Mouse (Mus musculus) olfactory bulb, adult 2 months (tissue): ENCODE measurements around the gene Samd4b. TPM values are rescaled to one million over a fixed set of nuclear protein-coding genes. Genes with fewer than 3 reads are reported as not detected.

Source experiments
- H3K27ac ChIP-seq: fragments of 200-500 bp; 2 replicates; pipeline ENCODE4 v1.5.1; 2012; ENCODE audit warnings: low read depth, low read length; ENCODE audit not compliant: insufficient read depth
- H3K4me1 ChIP-seq: fragments of 200-500 bp; 2 replicates; pipeline ENCODE4 v1.6.1; 2012; ENCODE audit warnings: low read length; ENCODE audit not compliant: control insufficient read depth, insufficient read depth
- H3K4me3 ChIP-seq: fragments of 200-500 bp; 2 replicates; pipeline ENCODE4 v1.5.1; 2012; ENCODE audit warnings: mild to moderate bottlenecking, low read depth, low read length, moderate library complexity; ENCODE audit not compliant: insufficient read depth
- CTCF ChIP-seq: fragments of 200-500 bp; IDR thresholded peaks from 2 replicates; pipeline ENCODE4 v1.5.1; 2012; ENCODE audit warnings: low read depth, mild to moderate bottlenecking, low read length, moderate library complexity; ENCODE audit not compliant: insufficient read depth
- POLR2A ChIP-seq: fragments of 200-500 bp; IDR thresholded peaks from 2 replicates; pipeline ENCODE4 v1.6.1; 2012; ENCODE audit warnings: mild to moderate bottlenecking, low read depth, low read length, moderate library complexity; ENCODE audit not compliant: insufficient read depth
- WGBS: fragments of 180-500 bp; shearing (Covaris S2); methylation state at CpG from one replicate; pipeline ENCODE4 v1.1.7; 2018; 5-methylcytosine and 5-hydroxymethylcytosine counted together
- polyA plus RNA-seq: library from polyadenylated mRNA; stranded (reverse); fragments of >200 nt; gene quantifications from 2 replicates; pipeline ENCODE4 v1.2.4, GENCODE M21; 2012; ENCODE audit warnings: low replicate concordance; ENCODE audit not compliant: missing spikeins, insufficient read depth, insufficient read length

The Samd4b gene
- polyA plus RNA-seq, 1 experiment, result not detected

DNA sequence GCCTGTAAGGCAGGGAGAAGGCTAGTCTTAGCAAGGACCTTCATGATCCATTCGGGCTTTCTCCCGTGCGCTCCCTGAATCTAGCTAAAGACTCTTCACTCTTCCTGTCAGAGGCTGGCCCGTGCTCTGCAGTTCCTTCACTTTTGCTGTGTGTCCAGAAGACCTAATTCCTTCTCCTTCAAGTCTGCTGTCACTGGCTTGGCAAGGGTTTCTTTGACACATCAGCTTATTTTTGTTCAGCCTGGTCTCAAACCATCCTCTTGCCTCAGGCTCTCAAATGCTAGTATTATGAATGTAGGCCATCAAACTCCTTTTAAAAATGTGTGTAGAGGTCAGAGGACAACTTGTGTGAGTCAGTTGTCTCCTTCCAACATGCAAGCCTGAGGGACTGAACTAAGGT lies 214.3 kb downstream of the Samd4b start:
- no peak overlapping the region for H3K27ac ChIP-seq
- TF ChIP-seq CTCF (no peak), POLR2A (no peak)
- no peak overlapping the region for H3K4me3 ChIP-seq
- WGBS, result 79% methylated on average over 4 of the region's 4 CpGs
- peaks cover 39% of the 10 kb centered on the region for H3K4me1 ChIP-seq

DNA sequence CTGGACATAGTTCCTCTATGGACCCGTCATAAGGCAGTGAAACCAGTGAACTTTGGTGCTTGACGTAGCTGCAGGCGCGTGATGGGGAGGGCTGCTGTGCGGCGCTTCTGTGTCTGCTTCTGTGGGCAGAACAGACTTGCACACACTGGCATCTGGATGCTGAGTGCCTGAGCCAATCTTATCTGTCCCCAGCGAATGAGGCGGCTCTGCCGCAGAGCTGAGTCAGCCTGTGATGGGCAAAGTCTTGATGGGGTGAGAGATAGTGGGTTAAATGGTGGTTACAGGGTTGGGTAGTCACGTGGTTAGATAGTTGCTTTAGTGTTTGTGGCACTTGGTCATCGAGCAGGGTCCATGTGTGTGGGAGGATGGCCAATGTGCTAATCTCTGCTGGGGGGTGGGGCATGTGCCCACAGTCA lies 215.0 kb downstream of the Samd4b start:
- H3K4me3 ChIP-seq, result no peak overlapping the region
- H3K4me1 ChIP-seq, result peaks cover 45% of the 10 kb centered on the region
- H3K27ac ChIP-seq, result peak overlapping the region; percentile 94
- TF ChIP-seq CTCF (no peak), POLR2A (no peak)
- 24% methylated on average over 11 of the region's 11 CpGs for WGBS

DNA sequence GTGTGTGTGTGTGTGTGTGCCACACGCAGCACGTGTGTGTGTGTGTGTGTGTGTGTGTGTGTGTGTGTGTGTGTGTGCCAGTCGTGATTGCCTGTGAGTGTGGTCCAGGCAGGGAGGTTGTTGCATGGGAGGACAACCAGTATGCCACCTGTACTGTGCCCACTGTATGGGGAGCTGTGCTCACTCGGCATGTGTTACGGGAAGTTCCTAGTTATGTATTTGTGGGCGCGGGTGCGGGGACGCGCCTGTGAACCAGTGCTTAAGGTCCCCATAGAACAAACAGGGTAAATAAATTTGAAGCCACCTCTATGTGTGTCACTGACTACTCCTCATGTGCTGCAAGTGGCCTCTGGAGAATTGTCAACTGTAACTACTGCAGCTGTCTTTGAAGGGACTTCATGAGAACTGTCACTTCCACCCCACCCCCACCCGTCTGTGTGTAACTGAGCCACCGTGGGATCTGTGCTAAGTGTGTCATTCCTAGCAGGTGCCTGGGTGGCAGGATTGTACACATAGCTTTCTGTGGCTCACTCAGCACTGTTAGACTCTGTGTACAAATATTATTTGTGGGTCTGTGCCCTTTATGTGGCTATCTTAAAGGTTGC lies 215.5 kb downstream of the Samd4b start:
- H3K4me3 ChIP-seq, result peak overlapping the region; percentile 25; the same call in 1 of the 2 replicates
- peaks cover 50% of the 10 kb centered on the region for H3K4me1 ChIP-seq
- 29% methylated on average over 12 of the region's 12 CpGs for WGBS
- TF ChIP-seq POLR2A (no peak), CTCF (no peak)
- H3K27ac ChIP-seq, result peak overlapping the region; percentile 94

DNA sequence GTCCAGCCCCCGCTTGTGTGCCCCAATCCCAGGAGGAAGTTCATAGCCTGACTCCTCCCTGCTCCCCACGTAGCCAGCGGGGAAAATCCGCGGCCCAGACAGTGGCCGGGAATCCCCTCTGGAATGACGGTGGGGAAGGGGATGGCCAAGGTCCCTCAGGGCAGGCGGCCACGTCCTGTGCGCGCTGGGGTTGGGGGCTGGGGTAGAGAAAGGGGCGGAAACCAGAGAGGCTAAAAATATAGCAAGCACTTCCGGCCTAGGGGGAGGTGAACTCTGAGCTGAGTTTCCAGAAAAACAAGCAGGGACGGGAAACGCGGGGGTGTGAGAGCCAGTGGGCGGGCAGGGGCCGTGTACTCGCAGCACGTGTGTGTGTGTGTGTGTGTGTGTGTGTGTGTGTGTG lies 216.0 kb downstream of the Samd4b start:
- H3K4me1 ChIP-seq, result peaks cover 51% of the 10 kb centered on the region
- H3K4me3 ChIP-seq, result peak overlapping the region; percentile 25
- WGBS, result 2% methylated on average over 20 of the region's 20 CpGs
- TF ChIP-seq POLR2A (no peak), CTCF (no peak)
- H3K27ac ChIP-seq, result peak overlapping the region; percentile 94

DNA sequence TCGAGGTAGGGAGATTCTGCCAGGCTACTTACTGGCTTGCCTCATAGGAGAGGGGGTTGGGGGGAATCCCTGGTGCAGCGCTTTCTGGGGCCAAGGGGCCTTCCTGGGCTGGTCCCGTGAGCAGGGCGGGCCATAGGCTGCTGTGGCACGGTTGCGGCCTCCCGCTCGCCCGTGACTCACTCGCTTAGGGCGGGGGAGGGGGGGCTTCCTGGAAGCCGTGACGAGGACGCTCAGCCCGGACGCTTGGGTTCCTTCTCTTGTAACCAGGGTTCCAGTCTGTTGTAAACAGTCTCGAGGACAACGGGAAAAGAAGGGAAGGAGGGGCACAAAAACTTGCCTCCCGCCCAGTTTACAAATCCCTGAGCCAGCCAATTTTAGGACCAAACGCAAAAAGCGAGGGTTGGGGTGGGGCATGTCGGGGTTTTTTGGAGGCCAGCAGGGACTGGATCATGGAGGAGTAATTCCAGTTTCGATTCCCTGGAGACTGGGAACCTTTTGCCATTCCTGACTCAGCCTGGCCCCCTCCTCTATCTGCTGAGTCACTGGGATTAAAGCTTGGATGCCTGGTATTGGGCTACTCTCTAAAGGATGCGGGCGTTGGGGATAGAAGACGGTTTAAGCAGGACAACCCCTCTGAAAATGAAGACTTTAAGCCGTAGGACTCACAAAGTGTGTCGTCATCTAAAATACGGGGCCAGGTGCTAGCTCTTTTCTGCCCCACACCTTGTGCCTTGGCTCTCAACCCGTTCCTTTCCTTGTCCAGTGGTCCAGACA lies 216.7 kb downstream of the Samd4b start:
- TF ChIP-seq POLR2A (no peak), CTCF (no peak)
- WGBS, result 6% methylated on average over 30 of the region's 30 CpGs
- H3K4me1 ChIP-seq, result peaks cover 55% of the 10 kb centered on the region
- H3K27ac ChIP-seq, result peak overlapping the region; percentile 94
- H3K4me3 ChIP-seq, result peak overlapping the region; percentile 25

DNA sequence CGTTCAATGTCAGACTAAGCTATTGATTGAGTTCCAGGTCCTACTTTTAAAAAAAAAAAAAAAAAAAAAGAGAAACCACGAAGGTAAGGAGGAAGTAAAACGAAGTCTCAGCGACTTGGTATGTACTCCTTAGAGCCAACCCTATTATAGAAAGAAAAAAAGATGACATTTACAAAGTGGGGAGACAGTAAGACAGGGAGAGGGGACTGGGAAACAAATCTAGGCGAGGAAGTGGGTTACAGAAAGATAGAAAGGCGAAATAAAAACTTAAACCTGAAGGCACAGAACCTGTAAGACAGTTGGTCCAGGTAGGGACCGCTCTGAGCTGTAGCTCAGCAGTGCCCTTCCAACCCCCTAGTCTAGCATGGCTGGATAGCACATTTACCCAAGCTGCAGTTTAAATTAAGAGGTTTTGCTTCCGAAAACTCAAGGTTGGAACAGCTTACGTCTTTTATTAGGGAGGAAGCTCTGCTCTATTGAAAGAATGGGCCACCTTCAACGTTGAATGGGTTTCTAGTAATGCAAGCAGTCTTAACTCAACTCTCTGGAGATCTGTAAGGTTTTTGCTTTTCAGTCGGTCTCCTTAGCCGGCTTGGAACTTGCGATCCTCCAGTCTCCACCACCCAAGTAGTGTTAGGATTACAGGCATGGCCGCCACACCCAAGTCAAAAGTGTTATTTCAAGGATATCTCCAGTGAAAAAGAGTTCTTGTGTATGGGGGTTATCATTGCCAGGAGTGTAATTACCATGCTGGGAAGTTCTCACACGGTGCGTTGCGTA lies 217.5 kb downstream of the Samd4b start, which contains the start of gene Zfp36:
Gene Zfp36 (minus strand): TSS at position 17 of the 780 bp plus-strand sequence.
- WGBS, result 57% methylated on average over 17 of the region's 17 CpGs
- TF ChIP-seq POLR2A (no peak), CTCF (no peak)

DNA sequence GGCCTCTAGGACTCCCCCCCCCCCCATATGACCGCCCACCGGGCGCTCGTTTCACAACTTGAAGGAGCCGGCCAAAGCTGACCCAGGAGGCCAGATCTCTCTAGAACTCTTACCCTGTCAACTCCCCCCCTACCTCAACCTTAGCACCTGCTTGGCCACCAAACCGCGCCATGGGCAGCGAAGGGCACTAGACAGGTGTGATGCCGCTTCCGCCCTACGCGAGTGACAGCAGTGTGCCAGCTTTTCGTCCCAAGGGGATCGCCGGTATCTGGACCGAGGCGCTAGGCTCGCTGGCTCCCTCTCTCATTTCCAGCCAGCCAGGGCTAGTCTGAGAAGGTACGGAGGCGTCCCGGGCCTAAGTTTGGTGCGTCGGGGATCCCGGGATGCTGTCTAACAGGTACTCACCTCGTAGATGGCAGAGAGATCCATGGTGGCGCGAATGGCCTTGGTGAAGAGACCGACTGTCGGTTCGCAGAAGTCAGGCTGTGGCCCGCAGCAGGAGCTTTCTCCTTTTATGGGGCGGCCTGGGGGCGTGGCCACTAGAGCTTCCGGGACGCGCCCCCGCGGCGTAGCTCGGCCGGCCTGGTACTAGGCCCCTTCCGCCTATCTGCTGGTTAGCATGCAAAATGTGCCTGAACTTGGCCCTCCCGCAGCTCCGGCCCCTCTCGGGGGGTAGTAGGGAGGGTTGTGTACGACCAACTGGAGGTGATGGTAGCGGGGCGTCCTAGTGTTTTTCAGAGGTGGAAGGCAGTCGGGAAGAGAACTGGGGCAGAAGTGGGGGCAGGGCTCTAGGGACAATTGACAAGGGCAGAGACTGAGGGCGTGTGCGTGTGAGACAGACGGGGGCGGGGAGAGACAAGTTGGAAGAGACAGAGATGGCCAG lies 218.9 kb downstream of the Samd4b start:
- Histone ChIP-seq H3K4me1 (peaks cover 55% of the 10 kb centered on the region), H3K27ac (peak overlapping the region; percentile 70), H3K4me3 (peak overlapping the region; percentile 52)
- WGBS, result 8% methylated on average over 53 of the region's 53 CpGs
- peak; percentile 55; the same call in 1 of the 2 replicates for TF ChIP-seq POLR2A
- no peak for TF ChIP-seq CTCF

More for the DNA sequence above, 217.5 kb downstream of the Samd4b start, which contains the start of gene Zfp36:
- Histone ChIP-seq H3K4me1 (peaks cover 55% of the 10 kb centered on the region), H3K27ac (peak within 1 kb of the TSS; percentile 94), H3K4me3 (peak within 1 kb of the TSS; percentile 52)

DNA sequence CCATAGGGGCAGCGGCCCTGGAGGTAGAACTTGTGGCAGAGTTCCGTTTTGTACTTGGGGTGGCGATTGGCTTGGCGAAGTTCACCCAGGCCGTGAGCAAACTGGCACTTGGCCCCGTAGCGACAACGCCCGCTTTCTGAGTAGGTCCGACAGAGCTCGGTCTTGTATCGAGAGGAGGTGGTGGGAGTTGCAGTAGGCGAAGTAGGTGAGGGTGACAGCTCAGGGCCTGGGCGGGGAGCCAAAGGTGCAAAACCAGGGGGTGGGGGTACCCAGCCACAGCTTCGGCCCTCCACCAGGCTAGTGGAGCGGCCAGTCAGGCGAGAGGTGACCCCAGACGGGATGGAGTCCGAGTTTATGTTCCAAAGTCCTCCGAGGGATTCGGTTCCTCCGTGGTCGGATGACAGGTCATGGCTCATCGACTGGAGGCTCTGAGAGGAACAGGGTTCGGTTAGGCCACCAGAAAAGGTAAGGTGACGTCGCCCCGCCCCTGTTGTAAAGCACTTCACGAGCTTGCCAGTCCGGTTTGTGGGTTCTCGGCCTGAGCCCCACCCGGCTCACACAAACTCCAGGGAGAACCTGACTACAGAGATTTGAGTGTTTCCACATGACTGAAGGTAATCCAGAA lies 219.8 kb downstream of the Samd4b start:
- 63% methylated on average over 32 of the region's 32 CpGs for WGBS
- Histone ChIP-seq H3K27ac (peak overlapping the region; percentile 66; the same call in 1 of the 2 replicates), H3K4me1 (peaks cover 52% of the 10 kb centered on the region)

More for the DNA sequence above, 219.8 kb downstream of the Samd4b start:
- no peak for TF ChIP-seq POLR2A
- TF ChIP-seq CTCF, result no peak
- H3K4me3 ChIP-seq, result peak overlapping the region; percentile 52
